Mouse (Mus musculus): ENCODE measurements around the gene Cacna2d2.

The Cacna2d2 gene

GRCm38 (mm10) chr9:107540420-107540819 lies 141.0 kb downstream of the Cacna2d2 start:
- DNase-seq (ENCODE audit: low read depth, low spot score) = no peak

- DNase-seq (ENCODE audit: low read depth, low spot score) = no peak
These were observed 141.6 kb downstream of the Cacna2d2 start for GRCm38 (mm10) chr9:107541005-107541404.

- peak; percentile 71 for DNase-seq (ENCODE audit: low read depth, low spot score)
These were observed 142.3 kb downstream of the Cacna2d2 start, which contains the start of the genes Cyb561d2 and Nprl2 for GRCm38 (mm10) chr9:107541474-107542351. Gene Cyb561d2, minus strand, starts transcription at chr9:107542193. Gene Nprl2, plus strand, starts transcription at chr9:107542226.

- DNase-seq (ENCODE audit: low read depth, low spot score) = no peak
These were observed 142.9 kb downstream of the Cacna2d2 start for GRCm38 (mm10) chr9:107542352-107542686.

GRCm38 (mm10) chr9:107542721-107543120 lies 143.3 kb downstream of the Cacna2d2 start:
- no peak for DNase-seq (ENCODE audit: low read depth, low spot score)

GRCm38 (mm10) chr9:107543299-107543698 lies 143.9 kb downstream of the Cacna2d2 start:
- no peak for DNase-seq (ENCODE audit: low read depth, low spot score)

GRCm38 (mm10) chr9:107544196-107544700 lies 144.8 kb downstream of the Cacna2d2 start:
- no peak for DNase-seq (ENCODE audit: low read depth, low spot score)

DNA sequence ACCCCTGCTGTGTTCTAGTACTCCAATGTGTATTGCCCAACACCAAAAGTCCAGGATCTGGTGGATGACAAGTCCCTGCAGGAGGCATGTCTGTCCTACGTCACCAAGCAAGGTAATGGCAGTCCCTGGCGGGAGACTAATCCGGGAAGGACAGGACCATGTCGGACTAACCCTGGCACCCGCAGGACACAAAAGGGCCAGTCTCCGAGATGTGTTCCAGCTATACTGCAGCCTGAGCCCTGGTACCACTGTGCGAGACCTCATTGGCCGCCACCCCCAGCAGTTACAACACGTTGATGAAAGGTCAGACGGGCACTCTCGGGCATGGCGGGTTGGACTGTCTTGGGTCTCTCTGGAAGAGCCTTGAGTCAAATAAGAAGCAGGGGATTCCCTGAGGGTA lies 145.3 kb downstream of the Cacna2d2 start:
- no peak for DNase-seq (ENCODE audit: low read depth, low spot score)

DNA sequence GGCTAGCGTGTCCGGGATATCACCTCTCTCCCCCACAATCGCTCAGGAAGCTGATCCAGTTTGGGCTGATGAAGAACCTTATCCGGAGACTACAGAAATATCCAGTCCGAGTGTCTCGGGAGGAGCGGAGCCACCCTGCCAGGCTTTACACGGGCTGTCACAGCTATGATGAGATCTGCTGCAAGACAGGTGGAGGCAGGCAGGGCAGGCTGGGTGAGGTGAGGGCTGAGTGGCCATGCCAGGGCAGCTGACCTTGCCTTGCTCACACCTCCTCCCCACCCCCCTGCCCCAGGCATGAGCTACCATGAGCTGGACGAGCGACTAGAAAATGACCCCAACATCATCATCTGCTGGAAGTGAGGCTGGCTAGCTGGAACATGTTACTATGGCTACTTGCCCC lies 145.8 kb downstream of the Cacna2d2 start:
- no peak for DNase-seq (ENCODE audit: low read depth, low spot score)

DNA sequence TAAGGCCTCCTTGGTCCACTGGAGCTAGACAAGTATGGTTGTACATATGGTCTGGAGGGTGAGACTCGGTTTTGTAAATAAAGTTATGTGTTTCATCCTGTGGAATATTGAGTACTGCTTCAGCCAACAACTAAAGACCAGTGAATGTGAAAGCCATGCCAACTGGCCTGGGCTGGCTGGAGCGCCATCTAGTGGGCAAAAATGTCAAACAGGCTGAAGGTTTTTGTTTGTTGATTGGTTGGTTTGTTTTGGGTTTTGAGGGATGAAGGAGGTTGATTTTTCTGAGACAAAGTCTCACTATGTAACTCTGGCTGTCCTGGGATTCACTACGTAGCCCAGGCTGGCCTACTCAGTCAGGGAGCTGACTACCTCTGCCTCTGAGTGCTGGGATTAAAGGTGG lies 146.2 kb downstream of the Cacna2d2 start:
- peak; percentile 65 for DNase-seq (ENCODE audit: low read depth, low spot score)

DNA sequence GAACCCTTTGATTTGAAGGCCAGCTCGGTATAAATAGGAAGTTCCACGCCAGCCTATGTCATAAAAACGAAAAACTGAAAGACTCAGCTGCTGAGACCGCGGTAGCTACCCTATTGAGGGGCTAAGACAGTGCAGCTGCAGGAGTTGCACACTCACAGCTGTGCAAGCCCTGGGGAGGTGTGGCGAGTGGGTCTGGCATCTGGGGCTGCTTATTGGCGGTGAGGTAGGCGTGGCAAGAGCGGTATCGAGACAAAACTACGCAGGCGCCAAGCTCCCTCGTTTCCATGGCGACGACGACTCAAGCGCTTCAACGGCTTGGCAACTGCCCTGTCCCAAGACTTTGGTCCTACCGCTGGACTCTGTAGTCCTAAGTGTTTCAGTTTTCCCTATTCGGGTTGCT lies 147.6 kb downstream of the Cacna2d2 start, which contains the start of gene Zmynd10:
Gene Zmynd10 (plus strand): TSS at position 273 of the 400 bp plus-strand sequence.
- DNase-seq (ENCODE audit: low read depth, low spot score) = peak; percentile 85

- no peak for DNase-seq (ENCODE audit: low read depth, low spot score)
These were observed 148.5 kb downstream of the Cacna2d2 start for GRCm38 (mm10) chr9:107547957-107548356.

- no peak for DNase-seq (ENCODE audit: low read depth, low spot score)
These were observed 149.4 kb downstream of the Cacna2d2 start for GRCm38 (mm10) chr9:107548820-107549219.

DNA sequence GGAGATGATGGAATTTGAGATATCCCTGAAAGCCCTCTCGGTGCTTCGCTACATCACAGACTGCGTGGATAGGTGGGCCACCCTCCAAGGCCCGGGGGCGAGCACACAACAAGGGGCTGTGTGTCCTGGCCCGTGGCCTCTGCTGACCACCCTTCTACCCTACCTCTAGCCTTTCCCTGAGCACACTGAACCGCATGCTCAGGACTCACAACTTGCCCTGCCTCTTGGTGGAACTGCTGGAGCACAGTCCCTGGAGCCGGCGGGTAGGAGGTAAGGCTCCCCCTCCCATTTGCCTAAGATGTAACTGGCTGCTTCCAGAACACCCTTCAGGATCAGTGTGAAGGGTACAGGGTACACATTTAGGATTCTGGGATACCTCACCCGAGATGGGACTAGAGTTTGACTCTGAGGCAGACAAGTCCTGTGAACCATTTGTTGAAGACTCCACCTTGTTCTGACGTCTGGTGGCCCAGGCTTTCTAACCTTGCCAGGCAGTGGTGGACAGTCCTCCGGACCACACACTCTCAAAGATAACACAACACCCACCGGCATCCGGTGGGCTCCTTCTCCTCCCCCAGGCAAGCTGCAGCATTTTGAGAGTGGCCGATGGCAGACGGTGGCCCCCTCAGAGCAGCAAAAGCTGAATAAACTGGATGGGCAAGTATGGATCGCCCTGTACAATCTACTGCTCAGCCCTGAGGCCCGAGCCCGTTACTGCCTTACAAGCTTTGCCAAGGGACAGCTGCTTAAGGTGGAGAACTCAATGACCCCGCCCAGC lies 150.1 kb downstream of the Cacna2d2 start:
- DNase-seq (ENCODE audit: low read depth, low spot score) = no peak

DNA sequence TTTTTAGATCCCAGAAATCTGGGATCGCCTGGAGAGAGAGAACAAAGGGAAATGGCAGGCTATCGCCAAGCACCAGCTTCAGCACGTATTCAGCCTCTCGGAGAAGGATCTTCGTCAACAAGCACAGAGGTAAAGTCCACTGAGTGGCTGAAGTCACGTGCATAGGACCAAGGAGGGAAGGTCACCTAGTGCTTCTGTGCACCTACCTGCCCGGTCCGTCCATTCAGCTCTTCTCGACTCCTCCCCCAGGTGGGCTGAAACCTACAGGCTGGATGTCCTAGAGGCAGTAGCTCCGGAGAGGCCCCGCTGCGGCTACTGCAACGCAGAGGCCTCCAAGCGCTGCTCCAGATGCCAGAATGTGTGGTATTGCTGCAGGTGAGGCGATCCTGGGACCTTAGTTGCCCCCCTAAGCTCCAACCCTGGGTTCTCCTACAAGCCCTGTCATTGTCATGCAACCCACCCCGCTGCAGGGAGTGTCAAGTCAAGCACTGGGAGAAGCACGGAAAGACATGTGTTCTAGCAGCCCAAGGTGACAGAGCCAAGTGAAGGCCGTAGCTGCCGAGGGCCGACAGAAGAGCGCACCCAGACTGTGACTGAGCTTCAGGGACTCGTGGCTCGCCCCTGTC lies 151.2 kb downstream of the Cacna2d2 start:
- DNase-seq (ENCODE audit: low read depth, low spot score) = no peak

DNA sequence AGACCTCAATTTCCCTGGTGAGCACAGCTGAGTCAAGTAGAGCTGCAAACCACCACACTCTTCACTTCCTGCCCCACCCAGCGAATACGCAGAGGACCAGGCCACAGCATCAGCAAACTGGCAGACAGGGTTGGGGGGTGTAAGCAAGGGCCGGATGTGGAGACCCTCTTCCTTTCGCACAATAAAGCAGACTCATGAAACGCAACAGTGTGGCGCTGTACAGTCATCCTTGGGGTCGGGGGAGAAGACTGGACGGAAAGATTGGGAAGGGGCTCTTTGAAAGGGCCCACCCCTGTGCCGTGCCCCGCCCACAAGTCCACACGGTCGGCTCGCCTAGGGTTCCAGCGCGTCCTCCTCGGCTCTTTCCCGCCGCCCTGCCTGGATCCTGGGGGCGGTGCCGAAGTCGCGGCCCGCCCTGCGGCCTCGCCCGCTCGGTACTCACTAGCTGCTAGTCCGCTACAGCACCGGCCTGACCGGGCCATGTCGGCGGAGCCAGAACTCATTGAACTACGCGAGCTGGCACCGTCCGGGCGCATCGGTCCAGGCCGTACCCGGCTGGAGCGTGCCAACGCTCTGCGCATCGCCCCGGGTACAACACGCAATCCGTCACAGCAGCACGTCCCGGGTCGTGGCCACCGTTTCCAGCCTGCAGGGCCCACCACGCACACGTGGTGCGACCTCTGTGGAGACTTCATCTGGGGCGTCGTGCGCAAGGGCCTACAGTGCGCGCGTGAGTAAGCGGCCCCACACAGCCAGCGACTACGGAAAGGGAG lies 151.9 kb downstream of the Cacna2d2 start, which contains the start of gene Rassf1:
Gene Rassf1 (plus strand): TSS at position 439 of the 773 bp plus-strand sequence.
- DNase-seq (ENCODE audit: low read depth, low spot score) = peak; percentile 60

GRCm38 (mm10) chr9:107551890-107552355 lies 152.5 kb downstream of the Cacna2d2 start:
- no peak for DNase-seq (ENCODE audit: low read depth, low spot score)

DNA sequence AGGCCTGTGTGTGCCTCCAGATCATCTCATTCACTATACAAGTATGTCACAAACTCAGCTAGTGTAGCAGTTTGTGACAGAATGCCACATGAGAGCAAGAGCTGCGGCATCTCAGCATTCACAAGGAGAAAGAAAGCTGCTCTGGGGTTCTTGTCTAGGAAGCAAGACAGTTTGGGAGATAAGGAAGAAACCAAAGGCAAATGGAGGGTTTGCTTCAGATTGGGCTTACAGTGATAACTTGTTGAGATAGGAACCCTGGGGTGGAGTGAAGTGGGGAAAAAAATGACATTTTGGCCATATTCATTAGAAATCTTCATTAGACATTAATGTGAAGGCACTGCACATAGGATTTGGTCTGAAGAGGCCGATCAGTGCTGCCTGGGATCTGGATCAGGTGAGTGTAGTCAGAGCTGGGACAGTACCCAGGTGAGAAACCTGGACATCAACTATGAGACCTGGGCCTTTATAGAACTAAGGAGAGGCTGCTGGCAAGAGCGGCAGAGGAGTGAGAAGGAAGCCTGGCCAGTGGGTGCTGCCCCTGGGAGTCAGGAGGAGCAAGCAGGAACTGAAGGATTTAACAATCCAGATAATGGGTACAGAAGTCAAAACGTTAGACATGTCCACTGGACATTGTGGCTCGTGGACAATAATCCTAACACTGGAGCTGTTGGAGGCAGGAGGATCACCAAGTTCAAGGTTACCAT lies 153.4 kb downstream of the Cacna2d2 start:
- no peak for DNase-seq (ENCODE audit: low read depth, low spot score)

- no peak for DNase-seq (ENCODE audit: low read depth, low spot score)
These were observed 154.3 kb downstream of the Cacna2d2 start for GRCm38 (mm10) chr9:107553541-107554318.

Data from c-Kit-negative CD71-positive TER-119-positive erythroid progenitor cells, embryonic 14.5 days (primary cell).